Mouse (Mus musculus): Measurements from ENCODE around the gene Ier2. TPM values are rescaled to one million over a fixed set of nuclear protein-coding genes. Genes with fewer than 3 reads are reported as not detected.
A peak's percentile ranks its signal among the peaks of the same experiment; 100 is the strongest.

Ier2 gene
- total RNA-seq (2021) = 10 to 100 TPM; 10.8 to 12.7 TPM
- long read RNA-seq, transcript Ier2-201 (1 exons, 1,522 nt) = major isoform, 47 of 47 reads
- long read RNA-seq, partial matches to known transcripts = 0 of 47 reads
- long read RNA-seq, other reads (novel, unspliced or antisense) = 0 of 47 reads

DNA sequence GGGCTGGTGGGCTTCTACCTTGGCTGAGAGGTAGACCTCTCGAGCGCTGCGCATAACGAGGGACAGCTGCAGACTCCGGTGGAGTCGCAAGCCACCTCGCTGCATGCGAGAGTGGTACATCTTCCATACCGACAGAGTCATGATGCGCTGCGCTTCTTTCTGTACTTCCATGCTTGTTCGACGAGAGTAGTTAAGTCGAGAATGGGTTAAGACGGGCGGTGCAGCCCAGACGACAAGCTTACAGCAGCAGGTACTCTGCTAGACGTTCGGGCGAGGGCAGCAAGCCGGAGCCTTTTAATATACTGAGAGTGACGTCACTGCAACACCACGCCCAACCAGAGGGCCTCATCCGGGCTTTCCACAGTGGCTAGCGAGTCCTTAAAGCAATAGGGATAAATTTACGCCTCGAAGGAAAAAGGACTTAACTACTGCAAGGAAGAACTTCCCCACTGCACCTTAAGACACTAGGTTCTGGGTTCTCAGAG lies at the start of gene Ier2:
Gene Ier2 (minus strand): TSS at position 272 of the 485 bp plus-strand sequence.
- DNase-seq (ENCODE audit: low spot score in 2 of 2) = peak; percentile 90 to 93

DNA sequence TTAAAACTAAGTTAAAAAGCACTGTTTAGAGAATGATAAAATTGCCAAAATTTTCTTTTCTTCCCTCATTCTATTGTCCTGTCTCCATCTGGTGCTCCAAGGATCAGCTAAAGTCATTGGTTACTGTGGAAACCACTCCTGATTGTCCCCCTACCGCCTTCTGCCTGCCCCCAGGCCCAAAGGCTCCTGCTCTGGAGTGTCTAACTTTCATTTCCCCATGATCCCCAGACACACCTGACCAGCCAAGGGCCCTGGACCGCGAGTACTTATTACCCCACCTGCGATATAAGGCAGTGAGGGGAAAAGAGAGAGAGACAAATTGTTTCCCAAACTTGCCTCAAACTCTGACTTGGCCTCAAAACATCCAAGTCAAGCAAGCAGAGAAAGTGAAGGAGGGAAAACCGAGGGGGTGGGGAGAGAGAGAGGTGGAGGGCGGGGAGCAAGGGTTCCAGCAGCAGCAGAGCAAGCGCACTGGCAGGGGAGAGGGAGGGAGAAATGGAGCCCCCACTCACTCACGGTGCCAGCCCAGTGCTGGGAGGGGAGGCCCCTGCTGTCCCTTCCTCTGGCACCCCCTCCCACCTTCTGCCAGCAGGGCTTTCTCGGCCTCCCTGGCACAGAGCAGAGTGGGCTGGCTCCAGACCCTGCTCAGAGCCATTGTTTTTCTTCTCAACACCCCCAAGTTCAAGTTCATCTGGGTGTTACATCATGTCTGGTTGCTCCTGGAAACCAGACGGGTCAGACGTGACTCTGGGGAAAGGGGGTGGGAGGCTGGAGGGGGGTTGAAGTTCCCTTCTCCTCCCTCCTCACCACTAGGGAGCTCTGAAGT lies 49.5 kb upstream of the Ier2 start:
- peak; percentile 78 for DNase-seq (ENCODE audit: low spot score in 2 of 2)

GRCm38 (mm10) chr8:84711312-84711711 lies 48.7 kb upstream of the Ier2 start:
- DNase-seq (ENCODE audit: low spot score in 2 of 2) = no peak

DNA sequence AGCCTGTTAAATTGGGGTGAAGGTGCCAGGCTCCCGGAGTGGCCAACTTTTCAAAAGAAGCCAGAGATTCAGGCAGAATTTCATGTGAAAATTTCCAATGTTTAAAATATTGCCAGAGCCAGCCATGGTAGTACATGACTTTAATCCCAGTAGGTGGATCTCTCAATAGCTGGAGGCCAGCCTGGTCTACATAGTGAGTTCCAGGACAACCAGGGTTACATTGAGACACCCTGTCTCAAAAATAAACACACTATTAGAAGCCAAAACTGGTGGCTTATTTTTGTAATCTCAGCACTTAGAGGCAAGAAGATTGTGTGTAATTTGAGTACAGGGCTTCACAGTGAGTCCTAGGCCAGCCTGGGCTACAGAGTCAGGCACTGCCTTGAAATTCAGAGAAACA lies 47.3 kb upstream of the Ier2 start:
- DNase-seq (ENCODE audit: low spot score in 2 of 2) = no peak

DNA sequence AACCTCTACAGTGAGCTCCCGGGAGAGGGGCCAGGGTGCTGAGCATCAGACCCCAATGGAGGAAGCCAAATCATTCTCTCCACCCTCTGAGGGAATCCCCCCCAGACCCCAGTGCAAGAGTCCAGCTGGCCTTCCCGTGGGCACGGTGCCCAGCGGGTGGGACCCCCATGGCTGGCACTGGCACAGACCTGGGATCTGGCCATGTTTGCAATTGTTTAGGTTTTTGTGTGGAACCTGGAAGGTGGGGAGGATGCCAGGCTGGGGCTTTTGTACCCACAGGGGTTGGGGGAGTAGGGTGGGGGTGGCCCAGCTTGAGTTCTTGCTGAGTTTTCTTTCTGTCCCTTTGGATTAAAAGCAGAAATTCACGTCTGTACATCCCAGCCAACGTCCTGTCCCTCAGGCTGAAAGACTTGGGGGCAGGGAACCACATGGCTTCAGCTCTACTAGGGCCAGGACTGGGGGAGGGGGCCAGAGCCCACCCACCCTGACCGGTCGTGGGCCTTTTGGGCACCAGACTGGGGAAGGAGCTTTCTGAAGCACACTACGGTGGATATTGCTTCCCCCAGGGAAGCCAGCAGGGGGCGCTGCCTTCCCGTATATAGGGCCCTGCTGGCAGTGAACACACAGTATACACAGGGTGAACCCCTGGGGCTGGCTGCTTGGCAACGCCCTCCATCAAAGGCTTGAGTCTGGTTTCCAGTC lies 46.3 kb upstream of the Ier2 start:
- peak; percentile 90 to 93 for DNase-seq (ENCODE audit: low spot score in 2 of 2)

- peak in 1 of 2 experiments; percentile 54 for DNase-seq (ENCODE audit: low spot score in 2 of 2)
These were observed 45.5 kb upstream of the Ier2 start for GRCm38 (mm10) chr8:84708071-84708541.

GRCm38 (mm10) chr8:84707267-84707883 lies 44.7 kb upstream of the Ier2 start:
- peak in 1 of 2 experiments; percentile 57 for DNase-seq (ENCODE audit: low spot score in 2 of 2)

GRCm38 (mm10) chr8:84706610-84707266 lies 44.1 kb upstream of the Ier2 start:
- DNase-seq (ENCODE audit: low spot score in 2 of 2) = peak; percentile 54 to 59

DNA sequence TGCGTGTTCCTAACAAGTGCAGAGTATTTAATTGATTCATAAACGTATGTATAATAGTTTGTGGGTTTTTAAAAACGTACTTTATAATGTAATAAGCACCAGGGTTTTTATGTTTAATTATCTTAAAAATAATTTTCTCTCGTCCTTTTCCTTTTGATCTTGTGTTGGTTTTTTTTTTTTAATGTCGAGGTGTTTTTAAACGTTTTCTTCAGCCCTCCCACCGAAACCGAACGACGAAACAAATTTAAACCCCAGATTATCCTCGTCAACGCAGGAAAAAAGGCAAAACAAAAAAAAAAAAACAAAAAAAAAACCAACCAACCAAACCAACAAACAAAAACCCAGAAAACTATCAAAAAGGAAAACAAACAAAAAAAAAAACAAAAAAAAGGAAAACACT lies 43.3 kb upstream of the Ier2 start:
- no peak for DNase-seq (ENCODE audit: low spot score in 2 of 2)

GRCm38 (mm10) chr8:84704867-84705831 lies 42.5 kb upstream of the Ier2 start:
- DNase-seq (ENCODE audit: low spot score in 2 of 2) = peak; percentile 54 to 63

- peak; percentile 89 to 91 for DNase-seq (ENCODE audit: low spot score in 2 of 2)
These were observed 41.7 kb upstream of the Ier2 start for GRCm38 (mm10) chr8:84704356-84704755.

DNA sequence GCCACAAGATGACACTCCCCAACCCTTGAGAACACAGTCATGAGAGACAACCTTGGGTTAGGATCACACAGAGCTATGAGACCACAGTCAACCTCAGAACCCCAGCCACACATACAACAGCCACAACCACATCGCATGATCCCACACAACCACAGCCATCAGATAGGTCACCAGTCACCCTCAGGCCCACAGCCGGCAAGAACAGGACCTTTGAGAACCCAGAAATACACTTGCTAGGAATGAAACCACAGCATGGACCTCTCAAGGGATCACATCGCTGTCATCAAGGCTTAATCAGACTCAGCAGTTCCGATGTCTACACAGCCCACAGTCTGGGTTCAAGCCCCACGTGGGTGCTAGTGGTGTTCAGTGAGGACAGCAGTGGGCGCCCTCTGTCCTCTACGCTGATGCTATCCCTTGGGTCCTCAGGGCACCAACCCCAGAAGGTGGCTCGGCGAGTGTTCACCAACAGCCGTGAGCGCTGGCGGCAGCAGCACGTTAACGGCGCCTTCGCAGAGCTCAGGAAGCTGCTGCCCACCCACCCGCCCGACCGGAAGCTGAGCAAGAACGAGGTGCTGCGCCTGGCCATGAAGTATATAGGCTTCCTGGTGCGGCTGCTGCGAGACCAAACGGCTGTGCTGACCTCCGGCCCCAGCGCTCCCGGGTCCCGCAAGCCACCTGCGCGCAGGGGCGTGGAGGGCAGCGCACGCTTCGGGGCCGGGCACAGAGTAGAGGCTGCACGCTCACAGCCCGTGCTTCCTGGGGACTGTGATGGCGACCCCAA lies 41.0 kb upstream of the Ier2 start:
- DNase-seq (ENCODE audit: low spot score in 2 of 2) = peak in 1 of 2 experiments; percentile 39

DNA sequence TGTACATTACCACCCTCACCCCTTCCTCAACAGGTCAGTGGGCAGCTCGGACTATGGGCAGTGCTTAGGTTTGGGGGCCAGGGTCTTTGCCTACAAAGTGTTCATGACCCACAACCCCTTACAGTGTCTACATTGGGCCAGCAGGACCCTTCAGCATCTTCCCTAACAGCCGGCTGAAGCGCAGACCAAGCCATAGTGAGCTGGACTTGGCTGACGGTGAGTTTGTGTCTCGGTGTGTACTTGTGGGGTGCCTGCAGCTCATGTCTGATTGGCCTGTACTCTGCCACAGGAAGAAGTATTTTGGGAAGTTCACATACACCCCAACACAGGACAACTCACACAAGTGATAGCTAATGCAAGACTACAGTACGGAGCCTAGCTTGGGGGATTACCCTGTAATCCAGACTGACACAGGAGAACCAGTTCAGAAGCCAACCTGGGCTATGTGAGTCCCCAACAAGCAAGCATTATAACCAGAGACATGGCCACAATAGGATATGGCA lies 40.4 kb upstream of the Ier2 start:
- DNase-seq (ENCODE audit: low spot score in 2 of 2) = peak in 1 of 2 experiments; percentile 20

- DNase-seq (ENCODE audit: low spot score in 2 of 2) = peak in 1 of 2 experiments; percentile 18
These were observed 39.9 kb upstream of the Ier2 start for GRCm38 (mm10) chr8:84702561-84702960.

DNA sequence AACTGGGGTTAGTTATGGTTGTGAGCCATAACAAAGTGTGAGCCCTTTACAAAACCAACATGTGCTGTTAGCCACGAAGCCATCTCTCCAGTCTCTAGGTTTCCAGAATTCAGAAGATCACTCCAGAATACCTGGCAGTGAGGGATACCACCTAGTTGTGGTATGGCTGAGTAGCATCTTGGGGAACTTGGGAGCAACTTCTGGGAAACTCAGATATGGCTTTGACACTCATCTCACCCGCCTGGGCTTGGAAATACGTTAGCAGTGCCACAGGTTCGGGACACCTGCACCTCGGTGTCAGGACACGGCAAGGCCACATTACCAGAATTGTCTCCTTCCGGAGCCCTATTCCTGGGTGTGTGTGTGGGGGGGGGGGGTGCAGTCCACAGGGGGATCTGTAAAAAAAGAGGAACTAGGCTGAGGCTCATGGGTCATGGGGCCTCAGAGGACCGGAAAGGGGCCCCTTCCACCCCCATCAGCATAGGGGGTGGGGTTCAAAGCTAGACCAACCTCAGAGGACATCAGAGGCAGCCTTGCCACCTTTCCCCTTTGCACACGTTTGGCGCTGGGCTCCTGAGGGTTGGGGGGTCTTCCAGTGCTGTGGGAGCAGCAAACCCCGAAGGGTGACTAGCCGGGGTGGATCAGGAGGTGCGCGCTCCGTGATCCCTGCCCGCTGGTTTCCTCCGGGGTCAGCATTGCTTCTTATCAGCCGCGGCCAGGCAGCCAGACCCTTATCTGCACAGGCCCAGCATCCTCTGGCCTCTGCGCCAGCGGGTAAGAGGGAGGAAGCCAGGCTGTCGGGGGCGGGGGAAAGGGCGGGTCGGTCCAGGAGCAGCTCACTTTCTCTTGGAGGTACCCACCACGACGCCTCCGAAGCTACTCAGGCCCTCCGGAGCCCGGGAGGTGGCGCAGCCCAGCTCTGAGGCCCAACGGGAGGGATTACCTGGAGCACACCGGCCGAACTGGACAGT lies 38.6 kb upstream of the Ier2 start, which contains the start of gene Lyl1:
Gene Lyl1 (plus strand): TSS at position 517 of the 971 bp plus-strand sequence.
- DNase-seq (ENCODE audit: low spot score in 2 of 2) = peak; percentile 38 to 49

DNA sequence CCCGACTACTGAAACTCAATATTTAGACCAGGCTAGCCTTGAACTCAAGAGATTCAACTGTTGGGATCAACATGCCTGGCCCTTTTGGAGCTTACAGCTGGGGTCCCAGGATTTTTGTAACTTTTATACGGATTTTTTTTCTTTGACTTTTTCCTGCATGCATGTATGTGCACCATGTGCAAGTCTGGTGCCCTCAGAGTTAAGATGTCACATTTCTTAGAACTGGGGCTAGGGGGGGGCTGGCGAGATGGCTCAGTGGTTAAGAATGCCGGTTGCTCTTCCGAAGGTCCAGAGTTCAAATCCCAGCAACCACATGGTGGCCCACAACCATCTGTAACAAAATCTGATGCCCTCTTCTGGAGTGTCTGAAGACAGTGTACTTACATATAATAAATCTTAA lies 37.9 kb upstream of the Ier2 start:
- no peak for DNase-seq (ENCODE audit: low spot score in 2 of 2)

- DNase-seq (ENCODE audit: low spot score in 2 of 2) = peak; percentile 78 to 80
These were observed 37.2 kb upstream of the Ier2 start for GRCm38 (mm10) chr8:84699861-84700322.
